Mouse (Mus musculus) lung, embryonic 14.5 days (tissue): Measurements from ENCODE around the gene Fgg. TPM values are rescaled to one million over a fixed set of nuclear protein-coding genes. Genes with fewer than 3 reads are reported as not detected.
A peak's percentile ranks its signal among the peaks of the same experiment; 100 is the strongest.

ENCODE experiments used
- ATAC-seq: fragments of 200-750 bp; cut with Nextera tagmentation; 2 replicates; pipeline ENCODE4 v1.8.0; 2017; ENCODE audit warnings: mild to moderate bottlenecking, moderate TSS enrichment, moderate library complexity; ENCODE audit not compliant: insufficient read depth
- DNase-seq: peaks from one replicate; pipeline ENCODE4 v3.0.0-alpha.2; 2015
- H3K27ac ChIP-seq: fragments of 300-500 bp; sonication (generic); 2 replicates; pipeline ENCODE4 v1.5.1; 2014; ENCODE audit warnings: low read depth, mild to moderate bottlenecking, moderate library complexity
- H3K27me3 ChIP-seq: fragments of 300-500 bp; sonication (generic); 2 replicates; pipeline ENCODE4 v1.6.1; 2014; ENCODE audit warnings: low read length, control low read depth; ENCODE audit not compliant: insufficient read depth
- H3K36me3 ChIP-seq: fragments of 300-500 bp; sonication (generic); 2 replicates; pipeline ENCODE4 v1.6.1; 2014; ENCODE audit warnings: control low read depth; ENCODE audit not compliant: insufficient read depth
- H3K4me1 ChIP-seq: fragments of 300-500 bp; sonication (generic); 2 replicates; pipeline ENCODE4 v1.6.1; 2014; ENCODE audit warnings: antibody characterized with exemption, control low read depth; ENCODE audit not compliant: insufficient read depth
- H3K4me2 ChIP-seq: fragments of 300-500 bp; sonication (generic); 2 replicates; pipeline ENCODE4 v1.6.1; 2014; ENCODE audit warnings: mild to moderate bottlenecking
- H3K4me3 ChIP-seq: fragments of 300-500 bp; sonication (generic); 2 replicates; pipeline ENCODE4 v1.5.1; 2014; ENCODE audit warnings: low read depth, low read length
- H3K9ac ChIP-seq: fragments of 300-500 bp; sonication (generic); 2 replicates; pipeline ENCODE4 v1.6.1; 2014
- H3K9me3 ChIP-seq: fragments of 300-500 bp; sonication (generic); 2 replicates; pipeline ENCODE4 v1.6.1; 2016; ENCODE audit warnings: low read depth, low read length, control low read depth
- CTCF ChIP-seq: IDR thresholded peaks from 2 replicates; pipeline ENCODE4 v1.5.1; 2016; ENCODE audit warnings: antibody characterized with exemption, low read depth
- WGBS: fragments of 180-500 bp; shearing (Covaris S2); extraction: QIAGEN DNeasy Blood & Tissue Kit; methylation state at CpG from one replicate; pipeline ENCODE4 v1.1.7; 2014; 5-methylcytosine and 5-hydroxymethylcytosine counted together
- polyA plus RNA-seq: library from polyadenylated mRNA; unstranded; fragments of >200 nt; fragmentation: Nextera tagmentation; extraction: Ambion mirVana; gene quantifications from 2 replicates; pipeline ENCODE4 v1.2.1, GENCODE M21; 2014

Gene Fgg
- polyA plus RNA-seq, 1 experiment from 2014 or later = not detected

DNA sequence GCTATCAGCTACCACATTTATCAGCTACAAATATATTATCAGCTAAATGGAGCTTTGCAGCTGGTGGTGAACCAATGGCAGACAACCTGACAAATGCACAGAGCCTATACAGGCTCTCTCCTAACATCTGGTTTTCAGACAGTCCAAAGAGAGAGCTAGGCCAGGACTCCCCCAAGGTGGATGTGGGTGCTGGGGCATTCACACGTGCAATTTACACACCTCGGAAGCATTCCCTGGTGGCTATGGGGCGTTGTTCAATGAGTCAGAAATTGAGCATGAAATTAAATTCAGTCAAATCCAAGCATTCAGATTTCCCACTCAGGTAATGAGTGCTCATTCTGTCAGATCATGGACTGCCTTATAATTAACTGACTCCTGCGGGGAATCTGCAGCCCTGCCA lies 4.0 kb downstream of the Fgg start:
- Histone ChIP-seq H3K4me1 (no peaks in the 10 kb centered on the region), H3K9ac (no peak overlapping the region), H3K27me3 (no peaks in the 10 kb centered on the region), H3K36me3 (no peaks in the 10 kb centered on the region), H3K4me2 (no peak overlapping the region), H3K27ac (no peak overlapping the region), H3K9me3 (no peaks in the 10 kb centered on the region), H3K4me3 (no peak overlapping the region)
- ATAC-seq (no peak), DNase-seq (no peak)
- 84% methylated on average over 4 of the region's 4 CpGs for WGBS
- TF ChIP-seq CTCF = no peak

DNA sequence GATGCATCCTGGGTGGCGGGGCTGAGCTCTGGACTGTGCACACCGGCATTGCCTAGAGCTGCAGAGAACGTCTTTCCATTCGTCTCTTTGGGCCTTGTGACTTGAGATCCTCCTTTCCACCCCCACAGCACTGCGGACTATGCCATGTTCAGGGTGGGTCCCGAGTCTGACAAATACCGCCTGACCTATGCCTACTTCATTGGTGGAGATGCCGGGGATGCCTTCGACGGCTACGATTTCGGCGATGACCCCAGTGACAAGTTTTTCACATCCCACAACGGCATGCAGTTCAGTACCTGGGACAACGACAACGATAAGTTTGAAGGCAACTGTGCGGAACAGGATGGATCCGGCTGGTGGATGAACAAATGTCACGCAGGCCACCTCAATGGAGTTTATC lies 5.1 kb downstream of the Fgg start:
- Histone ChIP-seq H3K27me3 (no peaks in the 10 kb centered on the region), H3K4me3 (no peak overlapping the region), H3K4me1 (no peaks in the 10 kb centered on the region), H3K9me3 (no peaks in the 10 kb centered on the region), H3K9ac (no peak overlapping the region), H3K4me2 (no peak overlapping the region), H3K27ac (no peak overlapping the region), H3K36me3 (no peaks in the 10 kb centered on the region)
- TF ChIP-seq CTCF = no peak
- no peak for ATAC-seq
- WGBS = 88% methylated on average over 19 of the region's 19 CpGs
- DNase-seq = no peak

DNA sequence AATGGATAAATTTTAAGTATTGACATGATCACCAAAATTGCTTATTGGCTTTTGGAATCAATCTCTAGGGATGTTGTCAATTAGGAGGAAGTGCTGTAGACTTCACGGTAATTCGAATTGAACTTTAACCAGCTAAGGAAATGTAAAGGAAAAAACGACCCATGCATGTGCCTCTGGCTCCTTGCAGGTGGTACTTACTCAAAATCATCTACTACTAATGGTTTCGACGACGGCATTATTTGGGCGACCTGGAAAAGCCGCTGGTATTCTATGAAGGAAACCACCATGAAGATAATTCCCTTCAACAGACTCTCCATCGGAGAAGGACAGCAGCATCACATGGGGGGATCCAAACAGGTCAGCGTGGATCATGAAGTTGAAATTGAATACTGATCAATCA lies 6.4 kb downstream of the Fgg start:
- Histone ChIP-seq H3K9me3 (no peaks in the 10 kb centered on the region), H3K36me3 (no peaks in the 10 kb centered on the region), H3K9ac (no peak overlapping the region), H3K4me2 (no peak overlapping the region), H3K4me3 (no peak overlapping the region), H3K27ac (no peak overlapping the region), H3K27me3 (no peaks in the 10 kb centered on the region), H3K4me1 (no peaks in the 10 kb centered on the region)
- 84% methylated on average over 10 of the region's 10 CpGs for WGBS
- no peak for TF ChIP-seq CTCF
- ATAC-seq = no peak
- DNase-seq = no peak

DNA sequence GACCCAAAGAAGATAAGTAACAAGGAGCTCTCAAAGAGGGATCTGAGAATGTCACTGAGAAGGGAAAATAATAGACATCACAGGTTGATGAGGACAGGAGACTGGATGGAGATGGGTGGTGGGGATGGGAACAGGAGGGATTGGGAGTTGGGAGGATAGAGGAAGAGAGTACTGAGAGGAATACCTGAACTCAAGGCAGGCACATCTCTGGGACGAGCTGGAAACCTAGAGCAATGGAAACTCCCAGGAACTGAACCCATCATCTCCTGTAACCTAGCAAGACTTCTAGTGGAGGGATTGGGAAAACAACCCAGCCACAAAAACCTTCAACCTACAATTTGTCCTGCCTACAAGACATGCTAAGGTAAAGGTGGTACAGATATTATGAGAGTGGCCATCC lies 8.7 kb downstream of the Fgg start:
- Histone ChIP-seq H3K4me3 (no peak overlapping the region), H3K36me3 (no peaks in the 10 kb centered on the region), H3K4me2 (no peak overlapping the region), H3K27ac (no peak overlapping the region), H3K27me3 (no peaks in the 10 kb centered on the region), H3K9me3 (no peaks in the 10 kb centered on the region), H3K9ac (no peak overlapping the region), H3K4me1 (no peaks in the 10 kb centered on the region)
- WGBS = 63% methylated on average over 1 of the region's 1 CpGs
- ATAC-seq (no peak), DNase-seq (no peak)
- TF ChIP-seq CTCF = no peak

DNA sequence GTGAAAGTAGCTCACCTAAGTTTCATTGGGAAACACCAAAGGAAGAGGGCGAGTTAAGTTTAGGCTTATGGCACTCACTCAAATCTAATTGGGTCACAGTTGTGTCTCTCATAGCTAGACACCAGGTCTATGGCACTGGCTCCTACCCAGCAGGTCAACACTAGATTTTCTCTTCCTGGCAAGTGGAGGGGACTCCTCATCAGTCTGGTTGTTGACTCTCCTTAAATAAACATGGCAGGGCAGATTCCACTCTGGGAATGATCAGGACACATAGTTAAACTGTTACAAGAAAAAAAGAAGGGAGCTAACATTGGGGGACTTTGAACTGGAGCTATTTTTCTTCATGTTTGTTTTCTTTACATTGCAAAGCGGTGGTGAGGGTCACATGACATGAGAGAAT lies 12.9 kb downstream of the Fgg start:
- no peak overlapping the region for H3K9ac ChIP-seq
- no peaks in the 10 kb centered on the region for H3K36me3 ChIP-seq
- 57% methylated on average over 2 of the region's 2 CpGs for WGBS
- H3K27ac ChIP-seq = no peak overlapping the region
- no peaks in the 10 kb centered on the region for H3K9me3 ChIP-seq
- H3K27me3 ChIP-seq = no peaks in the 10 kb centered on the region
- TF ChIP-seq CTCF = no peak
- DNase-seq = no peak
- H3K4me3 ChIP-seq = no peak overlapping the region
- no peak overlapping the region for H3K4me2 ChIP-seq
- H3K4me1 ChIP-seq = no peaks in the 10 kb centered on the region
- ATAC-seq = no peak

DNA sequence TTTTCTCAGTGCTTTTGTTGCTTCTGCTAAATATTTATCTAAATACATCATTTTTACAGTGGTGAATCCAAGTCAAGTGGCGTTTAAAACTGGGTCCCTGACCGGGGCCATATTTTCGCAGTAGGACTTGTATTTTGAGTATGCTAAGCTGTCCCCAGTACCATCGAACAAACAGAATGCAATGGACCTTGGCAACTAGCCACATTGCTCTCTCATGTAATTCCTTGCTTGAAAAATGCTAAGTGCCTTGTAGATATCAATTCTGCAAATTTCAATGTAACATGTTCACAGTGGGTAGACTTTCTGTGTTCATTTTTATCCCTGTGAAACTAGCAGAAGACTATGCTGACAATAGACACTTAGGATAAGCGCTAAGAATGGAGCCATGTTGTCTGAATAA lies 13.7 kb downstream of the Fgg start:
- no peak for TF ChIP-seq CTCF

DNA sequence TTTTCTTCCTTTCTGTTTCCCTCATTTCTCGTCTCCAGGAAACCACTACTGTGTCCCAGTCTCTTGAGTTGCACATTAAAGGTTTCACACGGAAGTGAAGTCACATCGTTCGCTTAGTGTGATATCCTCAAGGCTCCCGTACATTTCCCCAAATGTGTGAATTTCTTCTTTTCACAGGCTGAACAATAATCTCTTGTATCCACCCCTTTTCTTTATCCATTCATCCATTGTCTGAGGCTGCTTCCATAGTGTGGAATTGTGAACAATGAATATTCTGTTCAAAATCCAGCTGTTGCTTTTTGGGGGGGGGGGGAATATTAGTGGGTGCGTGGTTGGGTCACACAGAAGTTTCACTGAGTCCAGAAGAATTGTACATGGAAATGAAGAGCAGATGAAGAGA lies 17.5 kb downstream of the Fgg start:
- no peak overlapping the region for H3K4me2 ChIP-seq
- ATAC-seq = no peak
- no peak for DNase-seq
- WGBS = 75% methylated on average over 6 of the region's 6 CpGs
- H3K9ac ChIP-seq = no peak overlapping the region
- no peak overlapping the region for H3K4me3 ChIP-seq
- no peak for TF ChIP-seq CTCF
- H3K27me3 ChIP-seq = no peaks in the 10 kb centered on the region
- no peaks in the 10 kb centered on the region for H3K36me3 ChIP-seq
- H3K4me1 ChIP-seq = no peaks in the 10 kb centered on the region
- H3K9me3 ChIP-seq = no peaks in the 10 kb centered on the region
- H3K27ac ChIP-seq = no peak overlapping the region

More for the DNA sequence above, 13.7 kb downstream of the Fgg start:
- ATAC-seq = no peak
- no peaks in the 10 kb centered on the region for H3K36me3 ChIP-seq
- H3K4me2 ChIP-seq = no peak overlapping the region
- H3K4me1 ChIP-seq = no peaks in the 10 kb centered on the region
- no peaks in the 10 kb centered on the region for H3K27me3 ChIP-seq
- no peak overlapping the region for H3K4me3 ChIP-seq
- H3K9me3 ChIP-seq = no peaks in the 10 kb centered on the region
- DNase-seq = peak; percentile 25
- 78% methylated on average over 5 of the region's 5 CpGs for WGBS
- no peak overlapping the region for H3K9ac ChIP-seq
- no peak overlapping the region for H3K27ac ChIP-seq
